Mouse (Mus musculus) testis, postnatal 14 days (tissue): ENCODE measurements around the gene Nlrp3.

Source experiments
- DNase-seq: peaks from one replicate; pipeline ENCODE4 v3.0.0; 2021; ENCODE audit warnings: low spot score

Nlrp3 gene

GRCm38 (mm10) chr11:59541324-59541723, at the start of gene Nlrp3:
Nlrp3 (plus strand) TSS chr11:59541568.
- DNase-seq = no peak

- DNase-seq = no peak
These were observed 44.6 kb upstream of the Nlrp3 start for GRCm38 (mm10) chr11:59496672-59497310.

- no peak for DNase-seq
These were observed 43.6 kb upstream of the Nlrp3 start for GRCm38 (mm10) chr11:59497747-59498146.

GRCm38 (mm10) chr11:59501978-59502700, 39.2 kb upstream of the Nlrp3 start:
- DNase-seq = no peak

GRCm38 (mm10) chr11:59505351-59505838, 36.0 kb upstream of the Nlrp3 start:
- peak; percentile 74 for DNase-seq

- DNase-seq = peak; percentile 87
These were observed 35.3 kb upstream of the Nlrp3 start for GRCm38 (mm10) chr11:59505839-59506712.

GRCm38 (mm10) chr11:59506713-59507074, 34.7 kb upstream of the Nlrp3 start:
- DNase-seq = no peak

GRCm38 (mm10) chr11:59511558-59511957, 29.8 kb upstream of the Nlrp3 start:
- no peak for DNase-seq

GRCm38 (mm10) chr11:59512733-59513132, 28.6 kb upstream of the Nlrp3 start:
- no peak for DNase-seq

GRCm38 (mm10) chr11:59513556-59513955, 27.8 kb upstream of the Nlrp3 start:
- no peak for DNase-seq

GRCm38 (mm10) chr11:59514381-59514780, 27.0 kb upstream of the Nlrp3 start:
- no peak for DNase-seq

- DNase-seq = no peak
These were observed 26.6 kb upstream of the Nlrp3 start for GRCm38 (mm10) chr11:59514789-59515188.

GRCm38 (mm10) chr11:59517441-59517840, 23.9 kb upstream of the Nlrp3 start:
- DNase-seq = no peak

- DNase-seq = no peak
These were observed 23.1 kb upstream of the Nlrp3 start for GRCm38 (mm10) chr11:59518226-59518625.

- no peak for DNase-seq
These were observed 21.4 kb upstream of the Nlrp3 start for GRCm38 (mm10) chr11:59519741-59520495.

- no peak for DNase-seq
These were observed 17.2 kb upstream of the Nlrp3 start for GRCm38 (mm10) chr11:59524150-59524549.

- peak; percentile 84 for DNase-seq
These were observed 16.1 kb upstream of the Nlrp3 start for GRCm38 (mm10) chr11:59525237-59525636.

- DNase-seq = peak; percentile 44
These were observed 14.8 kb upstream of the Nlrp3 start, which contains the start of gene Zkscan17 for GRCm38 (mm10) chr11:59526472-59527080. Zkscan17 (minus strand) TSS chr11:59526751.

GRCm38 (mm10) chr11:59530221-59530620, 11.1 kb upstream of the Nlrp3 start:
- no peak for DNase-seq

GRCm38 (mm10) chr11:59530870-59531535, 10.4 kb upstream of the Nlrp3 start:
- no peak for DNase-seq

- DNase-seq = no peak
These were observed 9.8 kb upstream of the Nlrp3 start for GRCm38 (mm10) chr11:59531562-59531961.
